Mouse (Mus musculus): ENCODE data around the gene Gpd2.

Gpd2 gene

GRCm38 (mm10) chr2:57251636-57252317, 14.3 kb downstream of the Gpd2 start:
- no peak for DNase-seq

GRCm38 (mm10) chr2:57252542-57253301, 15.3 kb downstream of the Gpd2 start:
- no peak for DNase-seq

GRCm38 (mm10) chr2:57254267-57254666, 16.8 kb downstream of the Gpd2 start:
- DNase-seq = no peak

DNA sequence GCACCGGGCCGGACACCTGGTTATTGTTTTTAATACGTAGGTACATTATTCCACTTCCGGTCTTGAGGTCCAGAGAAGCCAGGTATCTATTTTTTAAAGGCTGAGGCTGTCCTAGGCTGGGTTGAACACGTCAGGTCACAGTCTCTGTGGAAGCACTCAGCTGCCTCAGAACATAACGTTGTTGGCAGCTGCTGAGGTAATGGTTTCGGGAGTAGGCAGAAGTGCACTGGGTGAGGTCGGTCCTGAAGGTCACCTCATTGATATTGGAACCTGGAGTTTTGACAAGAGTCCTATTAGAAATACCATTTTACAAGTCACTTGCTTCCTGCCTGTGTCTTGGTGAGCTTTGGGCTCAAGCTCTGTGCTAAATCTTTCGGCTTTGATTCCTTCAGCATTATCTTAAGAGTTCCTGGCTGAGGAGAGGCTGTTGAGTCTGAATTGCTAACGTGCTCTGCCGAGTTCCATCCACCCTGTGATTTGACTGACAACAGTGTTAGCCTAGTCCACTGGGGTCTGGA, 17.8 kb downstream of the Gpd2 start:
- DNase-seq = peak; percentile 11

DNA sequence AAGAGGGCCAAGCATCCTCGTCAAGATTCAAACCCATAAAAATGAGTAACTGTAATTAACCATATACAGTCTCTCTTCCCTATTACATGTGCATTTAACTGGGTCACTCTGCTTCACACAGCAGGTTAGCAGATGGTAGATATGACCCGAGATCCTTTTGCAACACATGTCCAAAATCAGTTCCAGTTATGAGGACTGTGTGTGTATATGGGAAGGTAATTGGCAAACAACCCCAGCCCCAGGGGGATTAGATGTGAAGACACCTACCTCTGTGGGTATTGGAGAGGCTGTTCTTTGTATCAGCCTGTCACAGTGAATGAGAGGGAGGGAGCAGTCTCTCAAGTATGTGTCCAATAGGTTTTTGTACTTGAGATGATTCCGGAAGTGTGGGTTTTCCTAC, 18.4 kb downstream of the Gpd2 start:
- peak; percentile 40 for DNase-seq

- DNase-seq = no peak
Measured at GRCm38 (mm10) chr2:57256459-57256858, 19.0 kb downstream of the Gpd2 start.

DNA sequence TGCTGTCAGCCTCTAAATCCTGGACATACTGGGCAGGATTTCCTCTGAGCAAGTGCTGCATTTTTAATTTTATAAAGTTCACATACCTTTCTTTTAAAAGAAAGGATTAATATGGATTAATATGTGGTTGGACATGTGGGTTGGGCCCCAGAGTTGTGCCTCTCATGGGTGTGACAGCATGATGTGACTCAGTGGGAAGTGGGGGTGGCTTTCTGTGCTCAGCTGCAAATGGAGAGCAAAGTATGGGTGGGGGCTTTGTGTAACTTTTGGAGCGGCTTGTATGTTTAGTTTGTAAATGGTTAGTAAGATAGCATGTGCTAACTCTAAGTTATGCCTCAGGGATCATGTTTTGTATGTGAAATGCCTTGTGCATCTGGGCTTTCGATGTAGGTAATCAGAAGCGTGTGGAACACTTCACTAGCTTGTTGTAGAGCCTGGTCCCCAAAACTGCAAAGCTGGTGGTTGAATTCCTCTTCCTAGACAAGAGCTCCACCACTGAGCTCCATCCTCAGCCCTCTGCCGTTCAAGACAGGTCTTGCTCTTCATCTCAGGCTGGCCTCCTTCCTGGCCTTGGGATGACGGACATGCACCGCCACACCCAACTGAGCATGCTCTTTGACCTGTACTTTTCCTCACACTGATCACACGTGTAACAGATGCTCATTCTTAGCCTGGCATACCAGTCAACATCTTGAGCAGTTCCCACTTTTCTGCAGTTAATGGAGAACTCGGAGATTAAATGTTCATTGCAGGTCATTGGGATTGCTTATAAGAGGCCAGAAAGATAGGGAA, 24.0 kb downstream of the Gpd2 start:
- DNase-seq = no peak

- no peak for DNase-seq
Measured at GRCm38 (mm10) chr2:57263431-57263830, 26.0 kb downstream of the Gpd2 start.

DNA sequence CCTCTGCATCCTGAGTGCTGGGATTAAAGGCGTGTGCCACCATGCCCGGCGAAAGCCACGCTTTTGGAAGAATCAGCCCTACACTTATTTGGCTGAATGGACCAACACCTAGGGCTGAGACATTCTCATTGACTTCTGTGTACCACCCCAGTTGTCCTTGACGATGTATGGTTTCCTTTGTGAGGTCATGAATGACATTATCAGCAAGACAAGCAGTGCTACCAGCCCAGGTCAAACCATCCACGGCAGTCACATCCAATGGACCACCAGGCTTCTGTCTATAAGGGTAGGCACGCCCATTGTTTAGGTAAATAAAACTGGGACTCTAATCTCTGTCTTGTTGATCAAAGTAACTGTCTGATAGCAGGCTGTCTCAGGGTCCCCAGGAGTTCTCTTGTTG, 27.5 kb downstream of the Gpd2 start:
- no peak for DNase-seq

GRCm38 (mm10) chr2:57266679-57267393, 29.4 kb downstream of the Gpd2 start:
- DNase-seq = peak; percentile 30

GRCm38 (mm10) chr2:57267394-57267716, 29.9 kb downstream of the Gpd2 start:
- DNase-seq = no peak

- no peak for DNase-seq
Measured at GRCm38 (mm10) chr2:57267896-57268295, 30.5 kb downstream of the Gpd2 start.

- no peak for DNase-seq
Measured at GRCm38 (mm10) chr2:57268839-57269238, 31.4 kb downstream of the Gpd2 start.

DNA sequence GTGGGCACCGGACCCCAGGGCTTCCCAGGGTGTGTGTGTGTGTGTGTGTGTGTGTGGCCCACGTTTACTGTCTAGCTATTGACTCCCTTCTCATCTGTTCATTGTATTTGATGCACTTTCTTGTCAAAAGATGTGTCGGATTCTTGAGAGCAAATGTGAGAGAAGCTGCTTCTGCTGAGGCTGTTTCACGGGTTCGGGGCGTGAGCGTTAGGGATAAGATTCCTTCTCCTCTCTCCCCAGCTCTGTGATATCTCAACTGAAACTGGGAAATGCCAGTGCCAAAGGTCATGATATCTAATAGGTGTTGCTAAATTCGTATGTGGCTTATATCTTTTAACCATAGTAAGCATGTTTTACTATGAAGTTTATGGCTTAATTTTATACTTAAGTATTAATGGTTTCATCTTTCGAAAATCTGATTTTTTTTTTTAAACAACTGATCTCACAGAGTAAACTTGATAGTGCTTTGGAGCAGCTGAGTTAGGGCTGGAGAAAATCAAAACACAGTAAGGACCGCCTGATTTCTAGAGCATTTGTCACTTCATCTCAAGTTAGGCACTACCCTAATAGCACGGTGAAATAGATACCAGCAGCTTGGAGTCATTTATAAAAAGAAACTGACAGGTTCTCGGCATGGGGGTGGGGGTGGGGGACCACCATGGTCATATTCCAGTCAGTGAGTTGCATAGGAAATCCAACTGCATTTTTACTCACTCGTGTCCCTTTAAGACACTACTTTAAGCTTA, 32.4 kb downstream of the Gpd2 start:
- no peak for DNase-seq

GRCm38 (mm10) chr2:57280190-57280723, 42.8 kb downstream of the Gpd2 start:
- DNase-seq = no peak

DNA sequence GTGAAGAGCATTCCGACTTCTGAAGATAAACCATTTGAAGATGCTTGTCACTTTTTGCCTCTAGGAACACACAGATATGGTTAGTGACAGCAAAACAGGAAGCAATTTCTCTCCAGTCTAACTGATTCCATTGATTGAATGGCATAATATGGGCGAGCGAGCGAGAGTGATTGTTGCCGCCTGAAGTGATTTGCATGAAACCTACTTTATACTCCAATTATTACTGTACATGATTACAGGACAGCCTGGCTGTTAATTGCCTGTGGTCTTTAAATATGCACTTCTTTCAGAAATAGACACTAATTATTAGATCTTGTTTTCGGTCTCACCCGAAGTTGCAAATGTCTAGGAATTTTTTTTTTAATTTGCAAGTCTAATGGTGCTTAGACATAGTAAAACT, 46.4 kb downstream of the Gpd2 start:
- peak; percentile 58 for DNase-seq

- no peak for DNase-seq
Measured at GRCm38 (mm10) chr2:57285197-57285596, 47.8 kb downstream of the Gpd2 start.

DNA sequence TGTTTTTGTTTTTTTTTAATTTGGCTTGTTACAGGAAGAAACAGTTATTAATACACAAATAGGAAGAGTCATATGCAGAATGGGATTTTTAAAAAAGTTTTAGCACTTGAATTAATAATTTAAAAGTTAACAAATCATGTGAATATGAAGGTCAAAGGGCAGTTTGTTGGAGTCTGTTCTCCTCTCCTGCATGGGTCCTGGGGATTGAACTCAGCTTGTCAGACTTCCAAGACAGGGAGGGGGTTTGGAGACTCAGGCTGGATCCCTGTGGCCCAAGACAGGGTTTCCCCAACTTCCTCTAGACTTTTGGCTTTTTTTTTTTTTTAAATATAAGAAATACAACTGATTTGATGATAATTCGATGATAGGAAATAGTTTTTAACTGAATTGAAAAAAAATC, 50.6 kb downstream of the Gpd2 start:
- DNase-seq = no peak

DNA sequence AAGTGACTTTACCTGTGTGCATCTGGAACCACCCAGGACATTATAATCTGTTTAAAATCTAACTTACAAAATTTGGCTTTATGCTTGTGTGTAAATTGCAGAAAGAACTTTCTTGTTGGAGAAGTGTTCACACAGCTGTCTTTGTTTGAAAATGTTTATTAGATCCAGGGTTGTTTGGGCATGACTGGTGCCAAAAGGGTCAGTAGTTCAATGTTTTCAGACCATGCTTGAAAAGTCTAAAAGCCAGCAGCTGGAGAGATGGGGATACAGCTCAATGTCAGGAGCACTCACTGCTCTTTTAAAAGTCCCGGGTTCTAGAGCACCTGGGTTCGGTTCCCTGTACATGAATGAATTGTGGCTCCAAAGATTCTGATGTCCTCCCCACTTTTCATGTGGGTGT, 56.1 kb downstream of the Gpd2 start:
- DNase-seq = no peak

GRCm38 (mm10) chr2:57296069-57296468, 58.6 kb downstream of the Gpd2 start:
- DNase-seq = no peak

- no peak for DNase-seq
Measured at GRCm38 (mm10) chr2:57297226-57297625, 59.8 kb downstream of the Gpd2 start.

DNA sequence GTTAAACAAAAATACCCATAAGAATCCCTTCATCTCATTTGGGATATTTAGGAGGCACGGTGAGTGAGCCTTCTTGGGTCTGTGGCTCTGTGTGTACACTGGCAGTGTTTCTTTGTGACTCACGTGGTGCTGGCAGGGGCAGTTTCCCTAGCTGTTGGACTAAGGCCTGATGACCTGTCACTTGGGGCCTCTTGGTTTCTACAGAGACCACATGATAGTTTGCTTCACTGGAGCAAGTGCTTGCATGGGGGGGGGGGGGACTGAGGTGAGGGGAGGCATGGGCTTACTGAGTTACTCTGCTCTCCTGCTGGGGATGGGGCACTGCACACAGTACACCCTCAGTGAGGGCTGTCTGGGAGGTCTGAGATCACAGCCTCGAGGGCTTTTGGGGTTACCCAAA, 64.1 kb downstream of the Gpd2 start:
- DNase-seq = no peak

Data from retina, postnatal 1 day (tissue).